Mouse (Mus musculus) CH12.LX (cell line): ENCODE measurements around the gene Myh6. TPM values are rescaled to one million over a fixed set of nuclear protein-coding genes. Genes with fewer than 3 reads are reported as not detected.
"Not testable (repeated sequence)": the region's sequence is repeated elsewhere in the genome, so short reads cannot be mapped to it uniquely, and the experiment has no call there.

Source experiments
- DNase-seq: peaks from one replicate; pipeline ENCODE4 v3.0.0-alpha.2; 2013; ENCODE audit errors: extremely low read depth
- H3K27ac ChIP-seq: 2 replicates; pipeline ENCODE4 v1.5.1; 2012; ENCODE audit warnings: low read depth, mild to moderate bottlenecking, control low read depth, moderate library complexity; ENCODE audit not compliant: insufficient read depth
- H3K27me3 ChIP-seq: replicated peaks from 2 replicates; pipeline ENCODE3; 2012; ENCODE audit warnings: inconsistent platforms
- H3K36me3 ChIP-seq, 2 experiments: replicated peaks in 1 of 2; 2 replicates each; pipeline versions ENCODE3 to v1.6.1; 2012; ENCODE audit warnings: inconsistent platforms in 1 of 2, low read length in 1 of 2, mild to moderate bottlenecking in 1 of 2, mixed read lengths in 1 of 2, moderate library complexity in 1 of 2; ENCODE audit not compliant: control insufficient read depth in 1 of 2, insufficient read depth in 1 of 2
- H3K4me1 ChIP-seq, 2 experiments: 2 replicates each; pipeline ENCODE4 v1.6.1; 2012; ENCODE audit warnings: inconsistent platforms in 1 of 2, moderate library complexity in 1 of 2; ENCODE audit not compliant: insufficient read depth in 2 of 2, control insufficient read depth in 1 of 2
- H3K4me2 ChIP-seq: 2 replicates; pipeline ENCODE4 v1.6.1; 2012; ENCODE audit warnings: low read depth, mild to moderate bottlenecking, control low read depth; ENCODE audit not compliant: poor library complexity, insufficient read depth, severe bottlenecking
- H3K4me3 ChIP-seq, 3 experiments: fragments of 150-350 bp in 1 of 3; sonication (generic) in 1 of 3; replicated peaks in 1 of 3; 2 replicates each; pipeline versions ENCODE3 to v1.5.1; 2011 to 2012; ENCODE audit warnings: low read depth in 2 of 3, low read length in 2 of 3, mild to moderate bottlenecking in 2 of 3, moderate library complexity in 2 of 3, control low read depth in 1 of 3, improper control_type of control experiment in 1 of 3, inconsistent platforms in 1 of 3, mixed read lengths in 1 of 3; ENCODE audit not compliant: poor library complexity in 1 of 3
- H3K79me2 ChIP-seq: replicated peaks from 2 replicates; pipeline ENCODE4 v1.6.1; 2012; ENCODE audit warnings: mild to moderate bottlenecking, moderate library complexity; ENCODE audit not compliant: control insufficient read depth, poor library complexity, insufficient read depth, severe bottlenecking; ENCODE audit errors: extremely low read depth
- H3K9ac ChIP-seq: 2 replicates; pipeline ENCODE4 v1.6.1; 2012; ENCODE audit warnings: low read depth, mild to moderate bottlenecking, control low read depth, moderate library complexity; ENCODE audit not compliant: insufficient read depth
- H3K9me3 ChIP-seq: replicated peaks from 2 replicates; pipeline ENCODE3; 2012; ENCODE audit warnings: low read length, inconsistent platforms, mixed read lengths
- CHD2 ChIP-seq: IDR thresholded peaks from 2 replicates; pipeline ENCODE4 v1.6.1; 2011; ENCODE audit warnings: low read length, improper control_type of control experiment
- HCFC1 ChIP-seq: IDR thresholded peaks from 2 replicates; pipeline ENCODE4 v1.6.1; 2012; ENCODE audit warnings: low read depth, mild to moderate bottlenecking, inconsistent platforms, low read length, improper control_type of control experiment
- JUND ChIP-seq: conservative IDR thresholded peaks from 2 replicates; pipeline ENCODE4 v1.6.1; 2011; ENCODE audit warnings: low read depth, low read length, improper control_type of control experiment
- POLR2A ChIP-seq: IDR thresholded peaks from 2 replicates; pipeline ENCODE4 v1.6.1; 2011; ENCODE audit warnings: low read depth, mild to moderate bottlenecking, improper control_type of control experiment, low read length
- RAD21 ChIP-seq: IDR thresholded peaks from 2 replicates; pipeline ENCODE4 v1.6.1; 2011; ENCODE audit warnings: low read depth, mild to moderate bottlenecking, low read length, improper control_type of control experiment, moderate library complexity
- TBP ChIP-seq: conservative IDR thresholded peaks from 2 replicates; pipeline ENCODE4 v1.6.1; 2011; ENCODE audit warnings: low read depth, low read length, improper control_type of control experiment
- ZMIZ1 ChIP-seq: IDR thresholded peaks from 2 replicates; pipeline ENCODE4 v1.6.1; 2012; ENCODE audit warnings: low read depth, mild to moderate bottlenecking, inconsistent platforms, low read length, improper control_type of control experiment
- ZNF384 ChIP-seq: IDR thresholded peaks from 2 replicates; pipeline ENCODE4 v1.6.1; 2012; ENCODE audit warnings: low read depth, low read length, improper control_type of control experiment, inconsistent platforms
- dilution Hi-C: fragments of 300-500 bp; cut with MboI; formaldehyde crosslinking; loops from 2 replicates; pipeline ENCODE4 v1.14.3; 2020; ENCODE audit warnings: low sequenced_read_pairs; ENCODE audit not compliant: extremely low pct_unique_long_range_greater_than_20kb, extremely low pct_ligation_motif_present
- in situ Hi-C: fragments of 300-500 bp; cut with MboI; formaldehyde crosslinking; loops from 3 replicates; pipeline ENCODE4 v1.14.3; 2019; ENCODE audit warnings: low sequenced_read_pairs, low pct_ligation_motif_present, low pct_unique_long_range_greater_than_20kb, mixed read lengths
- polyA plus RNA-seq: library from polyadenylated mRNA; unstranded; fragments of >175 nt; gene quantifications from 2 replicates; pipeline ENCODE4 v1.2.1, GENCODE M21; 2012; ENCODE audit warnings: low read depth; ENCODE audit not compliant: insufficient read length
- total RNA-seq, 2 experiments: library from RNA; depleted of rRNA; stranded (reverse); fragments of 300-350 nt in 1 of 2; fragments of >200 nt in 1 of 2; gene quantifications; 2 replicates each; pipeline ENCODE4 v1.2.3; 2012 to 2014

The Myh6 gene
- total and polyA plus RNA-seq, 3 experiments, result 0.04 to 1.5 (median 0.98) TPM

DNA sequence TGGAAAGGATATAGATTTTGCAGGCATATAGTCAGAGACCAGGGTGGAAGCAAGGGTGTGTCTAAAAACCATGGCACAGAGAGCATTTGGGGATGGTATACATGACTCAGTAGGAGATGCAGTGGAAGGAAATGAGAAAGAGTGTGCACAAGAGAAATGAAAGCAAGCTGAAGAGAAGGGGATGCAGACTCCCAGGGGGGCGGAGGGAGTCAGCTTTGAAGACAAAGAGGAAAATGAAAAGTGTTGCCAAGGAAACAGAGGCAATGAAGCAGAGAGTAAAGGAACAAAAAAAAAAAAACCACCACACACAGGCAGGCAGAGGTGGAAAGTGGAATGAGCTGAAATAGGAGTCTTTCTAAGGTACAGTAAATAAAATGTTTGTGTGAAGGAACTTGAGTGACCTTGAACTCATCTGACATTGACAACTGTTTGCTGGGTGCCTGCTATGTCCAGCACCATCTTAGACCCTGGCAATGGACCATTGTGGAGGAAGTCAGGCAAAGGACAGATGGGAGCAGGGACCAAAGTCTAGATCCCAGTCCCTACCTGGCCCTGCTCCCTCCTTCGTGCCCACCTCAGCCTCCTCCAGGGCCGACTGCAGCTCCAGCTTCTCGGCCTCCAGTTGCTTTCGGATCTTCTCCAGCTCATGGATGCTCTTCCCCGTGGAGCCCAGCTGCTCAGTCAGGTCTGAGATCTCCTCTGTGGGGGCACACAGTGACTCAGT, 7.5 kb upstream of the Myh6 start:
- Histone ChIP-seq H3K79me2 (no peaks in the 10 kb centered on the region), H3K4me2 (no peak overlapping the region), H3K9me3 (no peaks in the 10 kb centered on the region), H3K27me3 (peaks cover 39% of the 10 kb centered on the region), H3K36me3 (no peaks in the 10 kb centered on the region), H3K9ac (no peak overlapping the region), H3K27ac (no peak overlapping the region), H3K4me3 (no peak overlapping the region), H3K4me1 (peaks cover 5 to 26% of the 10 kb centered on the region in 2 experiments; a peak in 3 of 4 replicates)
- dilution Hi-C loops, result no loop called here
- TF ChIP-seq TBP (no peak), ZNF384 (peak; percentile 44; the same call in 1 of the 2 replicates)
- peak; percentile 53 for DNase-seq
- in situ Hi-C loops, result no loop called here

GRCm38 (mm10) chr14:54972786-54973185, 6.1 kb upstream of the Myh6 start:
- H3K4me2 ChIP-seq, H3K27ac ChIP-seq, H3K36me3 ChIP-seq, H3K9me3 ChIP-seq, DNase-seq, H3K9ac ChIP-seq, in situ Hi-C loops, dilution Hi-C loops, H3K79me2 ChIP-seq, H3K4me3 ChIP-seq: not testable (repeated sequence)
- peaks cover 5 to 26% of the 10 kb centered on the region in 2 experiments; a peak in 3 of 4 replicates for H3K4me1 ChIP-seq
- peaks cover 47% of the 10 kb centered on the region for H3K27me3 ChIP-seq

DNA sequence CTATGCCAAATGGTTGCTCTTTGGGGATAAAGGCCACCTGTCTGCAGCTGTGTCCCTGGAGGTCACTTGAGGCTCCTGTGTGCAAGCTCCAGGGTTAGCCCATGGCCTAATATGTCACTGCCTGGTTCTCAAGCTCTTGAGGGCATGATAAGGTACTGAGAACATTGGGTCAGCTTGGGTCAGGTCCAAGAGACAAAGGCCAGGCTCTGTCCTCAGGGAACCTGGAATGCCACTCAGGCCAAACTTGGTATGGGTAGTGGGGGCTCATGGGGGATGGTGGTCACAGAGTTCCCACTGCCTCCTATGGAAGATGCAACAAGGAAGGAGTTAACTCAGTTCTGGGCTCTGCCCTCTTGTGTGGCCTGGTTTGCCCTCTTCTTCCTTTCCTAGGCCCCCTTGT, 1.6 kb upstream of the Myh6 start:
- dilution Hi-C loops, result no loop called here
- in situ Hi-C loops, result no loop called here
- Histone ChIP-seq H3K9ac (no peak overlapping the region), H3K36me3 (no peaks in the 10 kb centered on the region), H3K4me3 (no peak overlapping the region), H3K4me2 (no peak overlapping the region), H3K4me1 (peaks cover 0 to 18% of the 10 kb centered on the region in 2 experiments; a peak in 2 of 4 replicates), H3K79me2 (no peaks in the 10 kb centered on the region), H3K27ac (no peak overlapping the region), H3K9me3 (peaks cover 2% of the 10 kb centered on the region), H3K27me3 (peaks cover 74% of the 10 kb centered on the region)
- no peak for TF ChIP-seq HCFC1
- no peak for TF ChIP-seq ZMIZ1
- no peak for TF ChIP-seq RAD21
- no peak for TF ChIP-seq POLR2A
- no peak for TF ChIP-seq JUND
- TF ChIP-seq CHD2, result no peak
- no peak for DNase-seq
